Mouse (Mus musculus) left cerebral cortex, postnatal 4 days (tissue): ENCODE data around the gene Elmod2. TPM values are rescaled to one million over a fixed set of nuclear protein-coding genes. Genes with fewer than 3 reads are reported as not detected.
A peak's percentile ranks its signal among the peaks of the same experiment; 100 is the strongest.

Experiments
- DNase-seq: peaks from one replicate; pipeline ENCODE4 v3.0.0-alpha.2; 2022
- intact Hi-C: fragments of 180-260 bp; cut with DNase I; formaldehyde crosslinking; loops from one replicate; pipeline ENCODE4 v1.15.1; 2025
- total RNA-seq, 2 experiments: library from RNA; stranded (reverse); gene quantifications; 2 replicates each; pipeline ENCODE4 v1.2.3; 2021

Elmod2 gene
- total RNA-seq, 2 experiments from 2014 or later: 19.5 to 19.7 TPM

GRCm38 (mm10) chr8:83285391-83285790, 46.9 kb downstream of the Elmod2 start:
- intact Hi-C loops: no loop called here
- DNase-seq: peak; percentile 21

- intact Hi-C loops: no loop called here
- no peak for DNase-seq
Observed at GRCm38 (mm10) chr8:83278431-83278830, 53.9 kb downstream of the Elmod2 start.

- intact Hi-C loops: no loop called here
- DNase-seq: no peak
Observed at GRCm38 (mm10) chr8:83274470-83274869, 57.8 kb downstream of the Elmod2 start.

- intact Hi-C loops: no loop called here
- DNase-seq: no peak
Observed at GRCm38 (mm10) chr8:83272464-83272863, 59.8 kb downstream of the Elmod2 start.

GRCm38 (mm10) chr8:83271172-83271571, 61.1 kb downstream of the Elmod2 start:
- intact Hi-C loops: no loop called here
- DNase-seq: no peak

Other genes with a start within 250 kb of the Elmod2 start
- gene Tbc1d9, start 167.1 kb downstream of the Elmod2 start, total RNA-seq: 100 to 1,000 TPM; 122 to 129 TPM
- 1 to 10 TPM; 1.3 to 2.6 TPM for gene Gm10645, start 166.3 kb downstream of the Elmod2 start, total RNA-seq
- not detected for gene Ucp1, start 42.1 kb downstream of the Elmod2 start, total RNA-seq
- gene Mgat4d, start 16.0 kb upstream of the Elmod2 start, total RNA-seq: not detected
- gene Clgn, start 57.4 kb upstream of the Elmod2 start, total RNA-seq: 10 to 100 TPM in 1 of 2 experiments, 1 to 10 TPM in 1; 9.6 to 10.0 TPM
- 100 to 1,000 TPM; 266 to 271 TPM for gene Scoc, start 125.9 kb upstream of the Elmod2 start, total RNA-seq
- gene Olfr370, start 203.3 kb upstream of the Elmod2 start, total RNA-seq: not detected
- 100 to 1,000 TPM; 120 to 136 TPM for gene Ndufb7, start 234.2 kb upstream of the Elmod2 start, total RNA-seq